Mouse (Mus musculus) spleen, postnatal 4 days (tissue): ENCODE data around the gene Prkaa2.

Experiments used
- DNase-seq, 2 experiments: peaks; one replicate each; pipeline ENCODE4 v3.0.0; 2022; ENCODE audit warnings: low spot score in 2 of 2

The Prkaa2 gene

DNA sequence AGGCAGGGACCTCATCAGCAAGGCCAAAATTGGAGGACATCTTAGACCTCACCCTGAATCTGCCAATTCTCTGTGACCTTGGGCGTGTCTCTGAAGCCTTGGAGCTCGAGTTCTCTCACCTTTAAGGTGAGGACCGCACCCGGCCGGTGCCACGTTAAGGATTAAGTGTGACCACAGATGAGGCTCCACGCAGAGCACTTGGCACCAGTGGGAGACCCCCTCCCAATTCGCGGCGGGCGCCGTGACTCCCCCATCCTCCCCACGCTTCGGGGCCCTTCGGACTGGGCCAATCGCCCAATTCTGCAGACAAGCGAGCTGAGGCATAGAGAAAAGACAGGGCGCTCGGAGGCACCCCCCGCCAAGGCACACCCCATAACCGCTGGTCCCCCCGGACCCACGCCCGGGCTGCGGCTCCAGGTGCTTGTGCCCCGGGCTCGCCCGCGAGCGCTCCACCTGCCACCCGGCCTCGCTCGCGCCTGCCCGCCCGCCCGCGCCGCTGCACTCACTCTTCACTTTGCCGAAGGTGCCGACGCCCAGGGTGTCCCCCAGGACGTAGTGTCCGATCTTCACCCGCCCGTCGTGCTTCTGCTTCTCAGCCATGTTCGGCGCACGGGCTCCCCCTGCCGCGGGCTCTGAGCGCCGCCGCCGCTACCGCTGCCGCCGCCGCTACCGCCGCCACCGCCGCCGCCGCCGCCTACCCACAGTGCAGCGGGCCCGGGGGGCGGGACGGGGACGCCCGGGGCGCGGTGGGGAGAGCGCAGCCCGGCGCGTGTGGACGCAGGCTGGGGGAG lies at the start of gene Prkaa2:
Prkaa2 (minus strand) TSS at position 692 of the 791 bp plus-strand sequence.
- peak; percentile 22 to 71 for DNase-seq

DNA sequence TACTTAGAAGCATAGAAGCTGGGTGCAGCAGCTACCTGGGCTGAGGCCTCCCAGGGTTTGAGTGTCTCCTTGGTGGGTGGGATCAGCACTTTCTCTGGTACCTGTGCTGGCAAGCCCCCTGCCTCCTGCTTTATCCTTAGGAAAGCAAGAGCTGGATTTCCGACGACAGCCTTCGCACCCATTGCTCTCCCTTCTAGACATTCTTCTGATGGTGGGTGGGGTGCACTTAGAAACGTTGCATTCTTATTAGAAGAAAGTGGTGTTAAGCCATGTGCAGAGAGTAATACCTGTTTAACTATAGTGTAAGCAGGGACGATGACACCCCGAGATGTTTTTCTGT lies 49.8 kb upstream of the Prkaa2 start:
- no peak for DNase-seq

DNA sequence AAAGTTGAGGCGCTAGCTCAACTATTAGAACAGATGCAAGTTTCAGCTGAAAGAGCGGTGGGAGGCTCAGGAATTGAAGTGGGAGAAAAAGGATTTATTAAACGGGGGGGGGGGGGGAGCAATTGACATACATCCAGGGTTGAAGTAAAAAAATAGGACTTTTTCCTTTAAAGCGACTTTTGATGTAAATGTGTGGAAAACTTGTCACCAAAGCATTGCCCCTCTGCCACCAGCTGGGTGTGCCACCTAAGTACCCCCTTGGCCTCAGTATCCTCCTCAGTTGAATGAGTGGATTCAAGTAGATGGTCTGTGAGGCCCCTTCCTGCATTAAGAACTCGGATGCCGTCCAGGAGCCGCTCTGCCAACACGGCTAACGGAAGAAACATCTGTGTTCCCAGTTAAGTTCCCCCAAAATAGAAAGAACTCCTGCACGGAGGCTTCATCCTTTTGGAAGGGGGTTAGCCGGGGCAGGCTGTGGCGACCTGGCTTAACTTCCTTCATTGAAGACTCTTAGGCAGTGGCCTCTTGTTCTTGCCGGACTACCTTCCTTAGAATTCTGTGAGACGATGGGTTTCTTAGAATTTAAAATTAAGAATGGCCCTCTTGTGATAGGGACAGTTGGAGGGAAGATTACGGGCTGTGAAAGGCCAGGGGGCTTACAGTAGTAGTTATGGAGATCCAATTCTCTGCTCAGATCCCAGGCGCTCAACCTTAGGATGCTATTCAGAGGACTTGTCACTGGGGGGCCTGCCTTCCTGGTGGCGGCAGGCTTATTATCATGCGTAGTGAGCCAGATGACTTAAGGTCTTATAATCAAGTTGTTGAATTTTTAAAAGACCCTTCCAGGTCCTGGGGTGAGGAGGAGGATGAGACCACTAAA lies 49.2 kb upstream of the Prkaa2 start:
- no peak for DNase-seq

GRCm38 (mm10) chr4:105158169-105158555 lies 48.5 kb upstream of the Prkaa2 start:
- DNase-seq, result peak; percentile 64 to 81

- peak; percentile 23 to 66 for DNase-seq
Observed at GRCm38 (mm10) chr4:105157276-105158168, 47.8 kb upstream of the Prkaa2 start, which contains the start of gene Plpp3. TSS of gene Plpp3 (plus strand) at chr4:105157347.

DNA sequence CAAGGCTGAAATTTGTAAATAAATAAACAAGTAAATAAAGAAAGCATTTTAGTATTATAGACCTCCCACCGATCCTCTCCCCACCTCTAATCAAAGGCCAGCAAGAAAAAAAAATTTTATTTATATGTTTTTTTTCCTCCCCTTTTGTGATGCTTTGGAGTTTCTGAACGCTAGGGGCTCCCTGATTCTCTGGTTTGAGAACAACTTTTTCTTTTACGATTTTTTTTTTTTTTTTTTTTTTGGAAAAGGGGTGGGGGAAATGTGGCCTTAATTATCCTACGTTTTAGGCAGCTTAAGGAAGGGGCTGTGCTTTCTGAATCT lies 47.2 kb upstream of the Prkaa2 start:
- DNase-seq, result no peak

DNA sequence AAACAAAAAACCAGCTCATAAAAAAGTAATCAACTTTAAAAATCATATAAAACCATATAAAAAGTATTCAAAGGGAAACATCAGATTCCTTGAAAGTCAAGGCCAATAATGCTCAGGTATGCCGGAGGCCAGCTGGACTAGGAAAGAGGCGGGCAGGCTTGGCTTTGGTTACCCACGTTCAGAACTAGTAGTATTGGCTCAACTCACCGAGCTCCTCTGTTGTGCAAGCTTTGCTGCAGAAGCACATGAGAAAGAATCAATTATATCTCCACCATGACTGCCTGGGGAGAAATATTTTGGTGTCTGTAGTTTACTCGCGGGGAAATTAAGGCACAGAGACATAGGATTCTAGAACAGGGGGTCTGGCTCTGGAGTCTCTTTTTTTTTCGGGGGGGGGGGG lies 46.6 kb upstream of the Prkaa2 start:
- no peak for DNase-seq

DNA sequence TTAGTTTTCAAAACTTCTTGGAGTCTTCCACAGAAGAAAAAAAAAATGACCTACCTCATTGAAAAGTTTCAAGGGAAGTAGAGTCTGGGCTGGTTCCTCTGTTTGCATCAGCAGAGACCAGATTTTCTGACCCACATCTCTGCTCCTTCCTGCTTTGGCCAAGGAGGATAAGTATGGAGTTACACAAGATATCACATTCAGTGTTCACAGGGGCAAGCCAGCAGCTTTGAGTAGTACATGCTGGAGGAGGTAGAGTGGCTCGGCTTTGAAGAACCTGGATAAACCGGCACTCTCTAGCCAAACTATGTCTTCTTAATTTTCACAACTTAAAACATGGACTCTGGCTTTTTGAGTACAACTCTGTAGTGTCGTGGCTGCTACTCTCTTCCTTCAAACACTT lies 43.5 kb upstream of the Prkaa2 start:
- no peak for DNase-seq

DNA sequence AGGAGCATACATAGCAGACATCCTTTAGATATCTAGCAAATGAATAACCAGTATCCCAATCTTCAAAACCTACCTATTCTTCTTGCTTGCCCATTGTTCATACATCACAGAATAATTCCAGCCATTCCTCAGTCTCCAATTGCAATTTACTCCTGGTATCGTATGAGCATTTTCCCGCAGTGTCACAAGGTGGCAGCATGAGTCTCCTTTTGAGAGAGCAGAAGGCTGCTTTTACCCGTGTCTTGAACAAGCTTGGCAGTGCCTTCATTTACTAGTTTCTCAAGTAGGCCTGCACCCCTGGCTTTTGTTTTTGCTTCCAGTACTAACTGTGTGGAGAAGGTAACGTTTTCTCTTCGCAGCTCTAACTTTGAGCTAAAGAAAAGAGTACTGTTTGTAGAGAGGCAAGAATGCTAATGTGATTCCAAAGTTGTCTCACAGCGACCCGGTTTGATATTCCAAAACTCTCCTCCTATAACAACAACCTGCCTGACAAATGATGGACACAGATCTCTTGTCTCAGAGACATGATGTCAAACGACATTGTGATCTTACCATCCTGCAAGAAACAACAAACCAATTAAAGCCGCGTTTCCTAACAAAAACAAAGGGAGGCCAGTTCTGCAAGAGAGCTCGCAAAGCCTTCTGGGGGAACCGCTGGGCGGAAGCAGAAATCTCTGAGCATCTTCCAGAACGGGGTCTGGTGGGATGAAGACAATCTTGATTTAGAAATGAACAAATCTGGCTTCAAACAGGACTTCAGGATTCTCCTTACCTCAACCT lies 42.4 kb upstream of the Prkaa2 start:
- no peak for DNase-seq

GRCm38 (mm10) chr4:105149492-105149891 lies 39.8 kb upstream of the Prkaa2 start:
- no peak for DNase-seq

GRCm38 (mm10) chr4:105133350-105134050 lies 23.8 kb upstream of the Prkaa2 start:
- no peak for DNase-seq

DNA sequence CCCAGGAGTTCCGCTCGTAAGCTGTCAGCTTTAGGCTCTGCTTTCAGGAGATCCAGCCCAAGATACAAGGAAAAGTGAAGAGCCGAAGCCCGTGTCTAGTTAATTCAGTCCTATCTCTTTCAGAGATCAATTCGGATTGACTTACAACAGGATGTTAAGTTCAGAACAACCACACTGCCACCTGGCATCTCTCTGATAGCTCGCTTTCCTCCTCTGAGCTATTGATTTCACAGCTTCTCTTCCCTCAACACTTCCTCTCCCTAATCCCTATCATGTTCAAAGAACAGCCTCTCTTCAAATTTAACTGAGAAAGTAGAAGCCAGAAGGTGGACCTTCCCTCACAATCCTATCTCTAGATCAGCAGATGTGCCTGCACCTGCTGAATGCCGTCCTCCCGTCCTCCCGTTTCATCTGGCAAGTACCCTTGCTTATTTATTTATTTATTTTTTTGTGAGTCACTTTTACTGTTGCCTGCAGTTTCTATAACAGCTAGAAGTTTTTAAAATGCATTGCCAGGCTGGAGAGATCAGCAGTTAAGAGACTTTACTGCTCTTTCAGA lies 22.1 kb upstream of the Prkaa2 start:
- no peak for DNase-seq

GRCm38 (mm10) chr4:105129212-105129611 lies 19.5 kb upstream of the Prkaa2 start:
- no peak for DNase-seq

- DNase-seq, result peak in 1 of 2 experiments; percentile 18
Observed at GRCm38 (mm10) chr4:105122429-105122828, 12.7 kb upstream of the Prkaa2 start.

- no peak for DNase-seq
Observed at GRCm38 (mm10) chr4:105121081-105121480, 11.4 kb upstream of the Prkaa2 start.

DNA sequence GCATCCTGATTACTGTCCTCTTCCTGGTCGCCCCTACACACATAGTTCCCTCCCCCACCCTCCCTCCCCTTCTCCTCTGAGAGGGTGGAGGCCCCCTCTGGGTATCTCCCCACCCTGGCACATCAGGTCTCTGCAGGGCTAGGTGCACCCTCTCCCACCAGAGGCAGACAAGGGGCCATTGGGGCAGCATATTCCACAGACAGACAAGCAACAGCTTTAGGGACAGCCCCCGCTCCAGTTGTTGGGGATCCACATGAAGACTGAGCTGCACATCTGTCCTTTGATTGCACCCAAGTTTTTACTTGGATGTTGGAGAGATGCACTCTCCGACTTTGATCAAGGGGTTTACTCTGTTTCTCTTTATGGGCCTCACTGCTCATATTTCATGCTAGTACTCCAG lies 3.8 kb upstream of the Prkaa2 start:
- no peak for DNase-seq

DNA sequence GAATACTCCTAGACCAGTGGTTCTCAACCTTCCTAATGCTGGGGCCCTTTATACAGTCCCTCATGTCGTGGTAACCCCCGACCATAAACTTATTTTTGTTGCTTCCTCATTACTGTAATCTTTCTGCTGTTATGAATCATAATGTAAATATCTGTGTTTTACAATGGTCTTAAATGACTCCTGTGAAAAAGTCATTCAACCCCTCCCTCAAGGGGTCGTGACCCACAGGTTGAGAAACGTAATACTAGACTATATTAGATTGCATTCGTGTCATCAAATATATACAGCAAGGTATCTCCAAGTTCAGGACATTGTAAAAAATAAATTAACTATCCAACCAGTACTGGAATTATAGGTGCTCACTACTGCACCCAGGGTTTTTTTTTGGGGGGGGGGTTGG lies 3.4 kb upstream of the Prkaa2 start:
- DNase-seq, result no peak

- DNase-seq, result peak in 1 of 2 experiments; percentile 22
Observed at GRCm38 (mm10) chr4:105111770-105112169, 2.1 kb upstream of the Prkaa2 start.

DNA sequence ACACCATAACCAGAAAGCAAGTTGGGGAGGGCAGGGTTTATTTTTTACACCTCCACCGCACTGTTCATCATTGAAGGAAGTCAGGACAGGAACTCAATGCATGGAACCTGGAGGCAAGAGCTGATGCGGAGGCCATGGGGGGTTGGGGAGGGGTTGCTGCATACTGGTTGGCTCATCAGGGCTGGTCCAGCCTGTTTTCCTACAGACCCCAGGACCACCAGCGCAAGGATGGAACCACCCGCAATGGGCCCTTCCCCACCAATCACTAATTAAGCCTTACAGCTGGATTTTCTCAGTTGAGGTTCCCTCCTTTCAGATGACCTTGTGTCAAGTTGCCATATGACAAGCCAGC lies 970 bp upstream of the Prkaa2 start:
- no peak for DNase-seq

- no peak for DNase-seq
Observed at GRCm38 (mm10) chr4:105109990-105110683, 447 bp upstream of the Prkaa2 start.
